Mouse (Mus musculus) C2C12 (cell line): ENCODE data around the gene Cep170.

Experiments
- CEBPB ChIP-seq: IDR thresholded peaks from one replicate; pipeline ENCODE4 v1.6.1; 2011; ENCODE audit warnings: low read depth, mild to moderate bottlenecking, control low read depth, moderate library complexity
- CTCF ChIP-seq: IDR thresholded peaks from one replicate; pipeline ENCODE4 v1.5.1; 2011; ENCODE audit not compliant: control insufficient read depth, insufficient read depth, insufficient read length
- MAX ChIP-seq: IDR thresholded peaks from one replicate; pipeline ENCODE4 v1.6.1; 2011; ENCODE audit warnings: mild to moderate bottlenecking, control low read depth
- USF1 ChIP-seq: IDR thresholded peaks from one replicate; pipeline ENCODE4 v1.6.1; 2011; ENCODE audit warnings: low read depth, mild to moderate bottlenecking, control low read depth, moderate library complexity

- TF ChIP-seq CEBPB (no peak), CTCF (no peak), MAX (no peak), USF1 (no peak)
Observed at GRCm38 (mm10) chr1:176814591-176815062, 760 bp upstream of the Cep170 start, which contains the start of gene Sdccag8.
